Mouse (Mus musculus): ENCODE measurements at regions not wholly inside any gene's neighbourhood (a gene's known extent, or its start where the extent isn't known, plus 50 kb on each side); places are given as distances from the start of the nearest gene placed in this dataset.

- no peak for TF ChIP-seq POLR2A (IDR thresholded peaks at IDR 0.05; ENCODE audit: insufficient read depth, low read depth, low read length)
- no peak for TF ChIP-seq CTCF (IDR thresholded peaks at IDR 0.05)
- TF ChIP-seq EP300 (IDR thresholded peaks at IDR 0.05; ENCODE audit: insufficient read depth, low read depth, low read length), result no peak
Measured at GRCm38 (mm10) chr17:51979126-51979525, 146.0 kb upstream of the Satb1 start.
